Mouse (Mus musculus) midbrain, postnatal 0 days (tissue): ENCODE data around the gene Fam89b. TPM values are rescaled to one million over a fixed set of nuclear protein-coding genes. Genes with fewer than 3 reads are reported as not detected.
A peak's percentile ranks its signal among the peaks of the same experiment; 100 is the strongest.

Experiments
- ATAC-seq: fragments of 200-750 bp; cut with Nextera tagmentation; 2 replicates; pipeline ENCODE4 v1.8.0; 2017; ENCODE audit warnings: moderate number of reproducible peaks, mild to moderate bottlenecking, moderate TSS enrichment, moderate library complexity; ENCODE audit not compliant: low FRiP score
- DNase-seq: peaks from one replicate; pipeline ENCODE4 v3.0.0-alpha.2; 2015; ENCODE audit warnings: low spot score
- H3K27ac ChIP-seq: fragments of 300-500 bp; sonication (generic); 2 replicates; pipeline ENCODE4 v1.5.1; 2014; ENCODE audit warnings: low read depth, mild to moderate bottlenecking, low read length, mixed read lengths
- H3K27me3 ChIP-seq: fragments of 300-500 bp; sonication (generic); 2 replicates; pipeline ENCODE4 v1.6.1; 2014; ENCODE audit warnings: low read length, control low read depth, mixed read lengths; ENCODE audit not compliant: insufficient read depth
- H3K36me3 ChIP-seq: fragments of 300-500 bp; sonication (generic); 2 replicates; pipeline ENCODE4 v1.6.1; 2014; ENCODE audit warnings: low read length, control low read depth, mixed read lengths; ENCODE audit not compliant: insufficient read depth
- H3K4me1 ChIP-seq: fragments of 300-500 bp; sonication (generic); 2 replicates; pipeline ENCODE4 v1.6.1; 2014; ENCODE audit warnings: mild to moderate bottlenecking, control low read depth, antibody characterized with exemption, low read length, mixed read lengths; ENCODE audit not compliant: insufficient read depth
- H3K4me2 ChIP-seq: fragments of 300-500 bp; sonication (generic); 2 replicates; pipeline ENCODE4 v1.6.1; 2014; ENCODE audit warnings: low read depth, mild to moderate bottlenecking, low read length, mixed read lengths; ENCODE audit not compliant: poor library complexity, severe bottlenecking
- H3K4me3 ChIP-seq: fragments of 300-500 bp; sonication (generic); 2 replicates; pipeline ENCODE4 v1.5.1; 2014; ENCODE audit warnings: low read depth, mild to moderate bottlenecking, low read length, moderate library complexity
- H3K9ac ChIP-seq: fragments of 300-500 bp; sonication (generic); replicated peaks from 2 replicates; pipeline ENCODE4 v1.6.1; 2014; ENCODE audit warnings: mild to moderate bottlenecking, low read length, moderate library complexity, mixed read lengths; ENCODE audit not compliant: poor library complexity, severe bottlenecking
- H3K9me3 ChIP-seq: fragments of 300-500 bp; sonication (generic); 2 replicates; pipeline ENCODE4 v1.6.1; 2016; ENCODE audit warnings: low read length, control low read depth
- CTCF ChIP-seq: IDR thresholded peaks from 2 replicates; pipeline ENCODE4 v1.5.1; 2016; ENCODE audit warnings: antibody characterized with exemption, mild to moderate bottlenecking
- WGBS: fragments of 180-500 bp; shearing (Covaris S2); extraction: QIAGEN DNeasy Blood & Tissue Kit; methylation state at CpG from one replicate; pipeline ENCODE4 v1.1.7; 2014; 5-methylcytosine and 5-hydroxymethylcytosine counted together
- polyA plus RNA-seq: library from polyadenylated mRNA; unstranded; fragments of >200 nt; fragmentation: Nextera tagmentation; extraction: Ambion mirVana; gene quantifications from 2 replicates; pipeline ENCODE4 v1.2.1, GENCODE M21; 2015
- total RNA-seq: library from RNA; depleted of rRNA; stranded (reverse); fragments of >200 nt; gene quantifications from 2 replicates; pipeline ENCODE4 v1.2.3, GENCODE M21; 2014

The Fam89b gene
- total and polyA plus RNA-seq, 2 experiments from 2014 or later: 126 to 178 TPM

GRCm38 (mm10) chr19:5715793-5716688 is 13.4 kb downstream of the Fam89b start:
- peak overlapping the region; percentile 65 for H3K27ac ChIP-seq
- H3K4me1 ChIP-seq: peaks cover 13% of the 10 kb centered on the region; the same call in 1 of the 2 replicates
- H3K4me3 ChIP-seq: peak overlapping the region; percentile 43
- 15% methylated on average over 43 of the region's 43 CpGs for WGBS
- H3K27me3 ChIP-seq: no peaks in the 10 kb centered on the region
- H3K9me3 ChIP-seq: no peaks in the 10 kb centered on the region
- ATAC-seq: peak; percentile 78
- H3K9ac ChIP-seq: peak overlapping the region; percentile 60
- peak overlapping the region; percentile 74 for H3K4me2 ChIP-seq
- peaks cover 31% of the 10 kb centered on the region for H3K36me3 ChIP-seq
- peak; percentile 61 for TF ChIP-seq CTCF
- DNase-seq: peak; percentile 86

GRCm38 (mm10) chr19:5713730-5714129 is 15.7 kb downstream of the Fam89b start:
- DNase-seq (no peak), ATAC-seq (no peak)
- H3K4me2 ChIP-seq: peak overlapping the region; percentile 74
- H3K9ac ChIP-seq: peak overlapping the region; percentile 60; the same call in 1 of the 2 replicates
- no peak for TF ChIP-seq CTCF
- WGBS: 27% methylated on average over 2 of the region's 2 CpGs
- no peaks in the 10 kb centered on the region for H3K9me3 ChIP-seq
- H3K27me3 ChIP-seq: no peaks in the 10 kb centered on the region
- no peak overlapping the region for H3K27ac ChIP-seq
- peak overlapping the region; percentile 23 for H3K4me3 ChIP-seq
- peaks cover 13% of the 10 kb centered on the region; the same call in 1 of the 2 replicates for H3K4me1 ChIP-seq
- peaks cover 24% of the 10 kb centered on the region for H3K36me3 ChIP-seq

GRCm38 (mm10) chr19:5713255-5713654 is 16.2 kb downstream of the Fam89b start:
- Histone ChIP-seq H3K4me3 (peak overlapping the region; percentile 23), H3K4me2 (peak overlapping the region; percentile 74), H3K4me1 (peaks cover 13% of the 10 kb centered on the region; the same call in 1 of the 2 replicates), H3K27me3 (no peaks in the 10 kb centered on the region), H3K27ac (no peak overlapping the region), H3K9ac (no peak overlapping the region), H3K9me3 (no peaks in the 10 kb centered on the region), H3K36me3 (peaks cover 25% of the 10 kb centered on the region)
- ATAC-seq (no peak), DNase-seq (no peak)
- TF ChIP-seq CTCF: no peak
- WGBS: 73% methylated on average over 5 of the region's 5 CpGs

GRCm38 (mm10) chr19:5711907-5712460 is 17.5 kb downstream of the Fam89b start:
- ATAC-seq: no peak
- Histone ChIP-seq H3K27ac (no peak overlapping the region), H3K27me3 (no peaks in the 10 kb centered on the region), H3K4me2 (no peak overlapping the region), H3K4me1 (peaks cover 8% of the 10 kb centered on the region; the same call in 1 of the 2 replicates), H3K36me3 (peaks cover 32% of the 10 kb centered on the region), H3K9me3 (no peaks in the 10 kb centered on the region), H3K4me3 (no peak overlapping the region), H3K9ac (no peak overlapping the region)
- no peak for DNase-seq
- 93% methylated on average over 14 of the region's 14 CpGs for WGBS
- TF ChIP-seq CTCF: no peak

- Histone ChIP-seq H3K27ac (no peak overlapping the region), H3K27me3 (no peaks in the 10 kb centered on the region), H3K9ac (no peak overlapping the region), H3K9me3 (no peaks in the 10 kb centered on the region), H3K4me2 (no peak overlapping the region), H3K36me3 (peaks cover 32% of the 10 kb centered on the region), H3K4me1 (peaks cover 4% of the 10 kb centered on the region; the same call in 1 of the 2 replicates), H3K4me3 (no peak overlapping the region)
- TF ChIP-seq CTCF: peak; percentile 79
- WGBS: 15% methylated on average over 3 of the region's 3 CpGs
- DNase-seq (peak; percentile 69), ATAC-seq (no peak)
Observed at GRCm38 (mm10) chr19:5711218-5711617, 18.2 kb downstream of the Fam89b start.

- Histone ChIP-seq H3K36me3 (peaks cover 32% of the 10 kb centered on the region), H3K9ac (no peak overlapping the region), H3K27me3 (no peaks in the 10 kb centered on the region), H3K27ac (no peak overlapping the region), H3K9me3 (no peaks in the 10 kb centered on the region), H3K4me3 (no peak overlapping the region), H3K4me2 (no peak overlapping the region), H3K4me1 (peaks cover 4% of the 10 kb centered on the region; the same call in 1 of the 2 replicates)
- 81% methylated on average over 8 of the region's 8 CpGs for WGBS
- TF ChIP-seq CTCF: no peak
- DNase-seq (no peak), ATAC-seq (no peak)
Observed at GRCm38 (mm10) chr19:5710581-5710980, 18.9 kb downstream of the Fam89b start.
